Mouse (Mus musculus) mouse trophoblast stem cell (cell line): Measurements from ENCODE around the gene Stk39.

Experiments used
- in situ Hi-C, 2 experiments: fragments of 300-500 bp; cut with MseI, MboI; formaldehyde crosslinking; loops; 2 replicates in 1 of 2; 3 replicates in 1 of 2; pipeline ENCODE4 v1.15.1; 2025

Stk39 gene

GRCm38 (mm10) chr2:68471759-68472550 lies at the start of gene Stk39:
Stk39 (minus strand) TSS chr2:68472268.
- in situ Hi-C loops, result no loop called here

- in situ Hi-C loops, result no loop called here
These were observed 43.3 kb upstream of the Stk39 start for GRCm38 (mm10) chr2:68515409-68515808.

- in situ Hi-C loops, result no loop called here
These were observed 31.1 kb upstream of the Stk39 start for GRCm38 (mm10) chr2:68503202-68503601.

- in situ Hi-C loops, result no loop called here
These were observed 30.7 kb upstream of the Stk39 start for GRCm38 (mm10) chr2:68502734-68503133.

GRCm38 (mm10) chr2:68502236-68502635 lies 30.2 kb upstream of the Stk39 start:
- in situ Hi-C loops, result no loop called here

- in situ Hi-C loops, result no loop called here
These were observed 14.2 kb upstream of the Stk39 start for GRCm38 (mm10) chr2:68486275-68486674.

GRCm38 (mm10) chr2:68485141-68485540 lies 13.1 kb upstream of the Stk39 start:
- in situ Hi-C loops, result no loop called here

- in situ Hi-C loops, result no loop called here
These were observed 10.8 kb upstream of the Stk39 start for GRCm38 (mm10) chr2:68482896-68483295.

- in situ Hi-C loops, result no loop called here
These were observed 7.8 kb upstream of the Stk39 start for GRCm38 (mm10) chr2:68479823-68480222.

- in situ Hi-C loops, result no loop called here
These were observed 853 bp upstream of the Stk39 start for GRCm38 (mm10) chr2:68472921-68473320.

GRCm38 (mm10) chr2:68472551-68472910 lies 463 bp upstream of the Stk39 start:
- in situ Hi-C loops, result no loop called here

- in situ Hi-C loops, result no loop called here
These were observed 943 bp downstream of the Stk39 start for GRCm38 (mm10) chr2:68470891-68471758.

GRCm38 (mm10) chr2:68469491-68469890 lies 2.6 kb downstream of the Stk39 start:
- in situ Hi-C loops, result no loop called here

- in situ Hi-C loops, result no loop called here
These were observed 3.4 kb downstream of the Stk39 start for GRCm38 (mm10) chr2:68468698-68469097.

- in situ Hi-C loops, result no loop called here
These were observed 3.8 kb downstream of the Stk39 start for GRCm38 (mm10) chr2:68468259-68468658.

GRCm38 (mm10) chr2:68467085-68467978 lies 4.7 kb downstream of the Stk39 start:
- in situ Hi-C loops, result no loop called here

- in situ Hi-C loops, result no loop called here
These were observed 5.7 kb downstream of the Stk39 start for GRCm38 (mm10) chr2:68466124-68467070.

- in situ Hi-C loops, result no loop called here
These were observed 6.6 kb downstream of the Stk39 start for GRCm38 (mm10) chr2:68465266-68466123.

- in situ Hi-C loops, result no loop called here
These were observed 7.6 kb downstream of the Stk39 start for GRCm38 (mm10) chr2:68464456-68464855.

GRCm38 (mm10) chr2:68463801-68464200 lies 8.3 kb downstream of the Stk39 start:
- in situ Hi-C loops, result no loop called here
